Mouse (Mus musculus) macrophage (primary cell): ENCODE results near the gene Ano10. TPM values are rescaled to one million over a fixed set of nuclear protein-coding genes. Genes with fewer than 3 reads are reported as not detected.

ENCODE experiments used
- H3K27ac ChIP-seq: fragments of 350-480 bp; formaldehyde crosslinking; 2 replicates; pipeline ENCODE4 v1.9.0; 2021
- H3K36me3 ChIP-seq: fragments of 350-480 bp; formaldehyde crosslinking; 2 replicates; pipeline ENCODE4 v1.9.0; 2021; ENCODE audit errors: inconsistent target
- H3K4me3 ChIP-seq: fragments of 350-480 bp; formaldehyde crosslinking; 2 replicates; pipeline ENCODE4 v1.9.0; 2021; ENCODE audit errors: inconsistent target
- H3K79me2 ChIP-seq: fragments of 350-480 bp; formaldehyde crosslinking; 2 replicates; pipeline ENCODE4 v1.9.0; 2021; ENCODE audit errors: inconsistent target
- WGBS: methylation state at CpG from one replicate; pipeline ENCODE4 v1.1.7; 2026; ENCODE audit warnings: inconsistent platforms; ENCODE audit not compliant: missing documents; 5-methylcytosine and 5-hydroxymethylcytosine counted together
- polyA plus RNA-seq: library from polyadenylated mRNA; stranded (reverse); fragments of 250-400 nt; gene quantifications from 3 replicates; pipeline ENCODE4 v1.2.4, GENCODE M21; 2018; ENCODE audit warnings: inconsistent platforms

The Ano10 gene
- polyA plus RNA-seq, 1 experiment from 2014 or later, result 21.6 TPM

DNA sequence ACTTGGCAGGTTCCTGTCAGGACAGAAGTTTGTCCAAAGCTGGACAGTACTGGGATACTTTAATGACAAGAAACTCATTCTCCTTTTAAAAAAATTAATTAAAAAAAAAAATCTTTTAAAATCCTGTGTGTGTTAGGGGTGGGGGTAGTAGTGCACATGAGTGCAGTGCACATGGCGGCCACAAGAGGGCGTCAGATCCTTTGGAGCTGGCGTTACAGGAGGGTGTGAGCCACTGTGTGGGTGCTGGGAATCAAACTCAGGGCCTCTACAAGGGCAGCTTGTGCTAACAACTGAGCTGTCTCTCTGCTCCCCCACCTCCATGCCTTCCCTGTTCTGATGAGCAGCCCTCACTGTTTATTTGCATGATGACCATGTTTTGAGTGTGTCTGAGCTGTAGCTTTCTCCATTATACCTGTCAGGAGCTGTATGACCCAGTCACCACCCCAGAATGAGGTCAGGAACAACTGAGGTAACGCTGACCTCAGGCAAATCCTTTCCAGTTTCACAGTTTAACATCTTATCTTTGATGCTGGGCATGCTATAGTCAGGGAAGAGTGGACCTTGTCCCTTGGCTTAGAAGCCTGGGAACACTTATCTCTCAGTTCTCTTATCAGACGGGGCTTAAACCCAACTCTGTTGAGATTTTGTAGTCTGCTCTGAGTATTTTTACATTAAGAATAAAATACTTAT, 137.7 kb downstream of the Ano10 start:
- 90% methylated on average over 5 of the region's 5 CpGs for WGBS
- no peak overlapping the region for H3K4me3 ChIP-seq
- peaks cover 44% of the 10 kb centered on the region for H3K36me3 ChIP-seq
- no peak overlapping the region for H3K27ac ChIP-seq
- peaks cover 6% of the 10 kb centered on the region; the same call in 1 of the 2 replicates for H3K79me2 ChIP-seq

DNA sequence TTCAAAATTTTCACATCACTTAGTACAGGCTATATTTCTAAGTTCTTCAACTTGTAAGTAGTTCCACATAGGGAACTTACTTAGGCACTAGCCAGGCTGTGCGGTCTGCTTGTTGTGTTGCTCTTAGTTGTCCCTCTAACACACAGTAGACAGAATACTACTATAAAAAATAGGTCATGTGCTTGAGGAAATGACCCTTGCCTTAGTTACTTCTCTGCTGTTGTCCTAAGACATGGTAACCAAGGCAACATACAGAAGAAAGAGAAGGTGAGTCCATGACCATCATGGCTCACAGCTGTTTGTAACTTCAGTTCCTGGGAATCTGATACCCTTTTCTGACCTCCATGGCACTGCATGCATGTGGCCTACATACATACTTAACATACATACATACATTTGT, 139.0 kb downstream of the Ano10 start:
- 100% methylated on average over 1 of the region's 1 CpGs for WGBS
- no peak overlapping the region for H3K27ac ChIP-seq
- no peak overlapping the region for H3K4me3 ChIP-seq
- peaks cover 33% of the 10 kb centered on the region for H3K36me3 ChIP-seq
- H3K79me2 ChIP-seq, result peaks cover 6% of the 10 kb centered on the region; the same call in 1 of the 2 replicates

DNA sequence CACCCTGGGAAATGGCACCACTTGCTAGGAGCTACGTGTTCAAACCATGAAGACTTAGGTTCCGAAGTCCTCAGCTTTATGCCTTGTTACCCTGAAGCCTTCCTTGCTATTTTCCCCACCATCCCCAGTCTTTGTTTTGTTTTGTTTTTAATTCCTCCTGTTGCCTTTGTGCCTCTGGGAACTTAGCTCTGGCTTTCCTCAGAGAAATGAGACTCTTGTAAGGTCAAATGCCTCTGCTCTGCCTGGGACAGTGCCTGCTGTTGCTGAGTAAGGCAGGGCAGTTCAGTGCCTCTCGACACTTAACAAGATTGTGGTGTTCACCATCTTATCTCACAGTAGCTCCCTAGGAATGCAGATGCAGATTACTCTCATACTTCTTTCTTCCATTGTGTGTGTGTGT, 140.8 kb downstream of the Ano10 start:
- Histone ChIP-seq H3K36me3 (peaks cover 20% of the 10 kb centered on the region), H3K4me3 (no peak overlapping the region), H3K79me2 (peaks cover 12% of the 10 kb centered on the region; the same call in 1 of the 2 replicates), H3K27ac (no peak overlapping the region)
- 100% methylated on average over 3 of the region's 3 CpGs for WGBS

DNA sequence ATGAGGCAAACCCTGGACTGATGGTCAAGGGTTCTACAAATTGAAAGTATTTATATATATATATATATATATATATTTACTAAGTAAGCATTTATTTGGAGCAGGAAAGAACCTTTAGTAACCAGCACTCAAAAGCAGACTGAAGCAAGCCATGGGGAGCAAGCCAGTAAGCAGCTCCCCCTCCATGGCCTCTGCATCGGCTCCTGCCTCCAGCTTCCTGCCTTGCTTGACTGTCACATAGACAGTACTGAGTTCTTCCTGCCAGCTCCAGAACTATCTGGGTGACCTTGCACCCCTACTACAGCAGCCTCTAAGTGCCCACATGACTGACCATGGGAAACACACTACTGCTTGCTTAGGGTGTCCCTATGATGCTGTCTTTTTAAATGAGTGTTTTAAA, 141.7 kb downstream of the Ano10 start:
- Histone ChIP-seq H3K36me3 (peaks cover 11% of the 10 kb centered on the region), H3K27ac (no peak overlapping the region), H3K4me3 (no peak overlapping the region), H3K79me2 (peaks cover 18% of the 10 kb centered on the region; the same call in 1 of the 2 replicates)
- WGBS, result 100% methylated on average over 1 of the region's 1 CpGs

DNA sequence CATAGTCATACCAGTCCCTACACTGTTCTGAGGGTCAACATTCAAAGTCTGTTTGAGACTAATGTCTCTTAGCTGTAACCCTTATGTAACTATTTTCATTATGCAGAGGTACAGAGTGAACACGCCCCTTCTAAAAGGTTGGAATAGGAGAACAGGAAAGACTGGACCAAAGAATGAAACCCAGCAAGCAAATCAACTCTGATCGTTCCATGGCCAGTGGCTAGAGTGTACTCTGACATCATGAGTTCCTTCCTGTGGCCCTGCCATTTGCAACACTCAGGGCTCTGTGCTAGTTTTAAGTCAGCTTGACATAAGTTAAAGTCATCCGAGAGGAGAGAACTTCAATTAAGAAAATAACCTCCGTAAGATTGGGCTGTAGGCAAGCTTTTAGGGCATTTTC, 142.2 kb downstream of the Ano10 start:
- H3K79me2 ChIP-seq, result peaks cover 18% of the 10 kb centered on the region; the same call in 1 of the 2 replicates
- H3K36me3 ChIP-seq, result peaks cover 7% of the 10 kb centered on the region; the same call in 1 of the 2 replicates
- H3K4me3 ChIP-seq, result no peak overlapping the region
- WGBS, result 81% methylated on average over 4 of the region's 4 CpGs
- no peak overlapping the region for H3K27ac ChIP-seq

DNA sequence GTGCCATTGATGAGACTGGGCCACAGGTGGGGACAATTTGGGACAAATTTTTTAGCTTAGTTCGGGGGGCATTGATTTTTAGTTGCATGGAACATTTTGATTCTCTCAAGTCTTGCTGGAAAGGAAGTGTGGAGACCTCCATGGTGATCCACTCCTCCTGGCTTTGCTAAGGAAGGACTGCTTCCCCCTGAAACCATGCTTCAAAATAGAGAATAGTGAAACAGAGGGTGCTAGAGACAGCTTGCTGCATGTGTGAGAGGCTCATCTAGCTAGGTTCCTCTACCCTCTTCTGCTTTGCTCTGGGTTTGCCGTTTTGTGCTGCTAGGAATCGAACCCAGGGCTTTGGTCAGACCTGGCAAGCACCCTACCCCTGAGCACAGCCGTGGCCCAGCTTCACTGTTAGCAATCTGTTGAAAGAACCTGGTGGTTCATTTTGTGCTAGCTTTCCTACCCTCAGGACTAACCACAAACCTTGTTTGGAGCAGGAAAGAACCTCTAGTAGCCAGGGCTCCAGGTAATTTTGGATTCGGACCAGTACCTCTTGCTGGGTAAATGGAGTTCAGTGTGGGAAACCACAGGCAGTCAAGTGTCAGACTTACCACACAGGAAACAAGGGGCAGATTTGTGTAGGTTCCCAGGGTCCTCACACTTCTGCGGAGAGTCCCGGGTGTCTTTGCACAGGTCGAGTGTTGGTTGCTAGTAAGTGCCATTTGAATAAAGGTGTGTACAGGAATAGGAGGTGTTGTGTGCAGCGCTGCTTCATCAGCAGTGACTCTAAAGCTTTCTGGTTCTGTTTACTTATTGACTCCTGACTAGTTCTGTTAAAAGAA, 144.0 kb downstream of the Ano10 start:
- H3K36me3 ChIP-seq, result peaks cover 3% of the 10 kb centered on the region; the same call in 1 of the 2 replicates
- WGBS, result 41% methylated on average over 9 of the region's 9 CpGs
- H3K79me2 ChIP-seq, result peaks cover 18% of the 10 kb centered on the region; the same call in 1 of the 2 replicates
- no peak overlapping the region for H3K27ac ChIP-seq
- no peak overlapping the region for H3K4me3 ChIP-seq

DNA sequence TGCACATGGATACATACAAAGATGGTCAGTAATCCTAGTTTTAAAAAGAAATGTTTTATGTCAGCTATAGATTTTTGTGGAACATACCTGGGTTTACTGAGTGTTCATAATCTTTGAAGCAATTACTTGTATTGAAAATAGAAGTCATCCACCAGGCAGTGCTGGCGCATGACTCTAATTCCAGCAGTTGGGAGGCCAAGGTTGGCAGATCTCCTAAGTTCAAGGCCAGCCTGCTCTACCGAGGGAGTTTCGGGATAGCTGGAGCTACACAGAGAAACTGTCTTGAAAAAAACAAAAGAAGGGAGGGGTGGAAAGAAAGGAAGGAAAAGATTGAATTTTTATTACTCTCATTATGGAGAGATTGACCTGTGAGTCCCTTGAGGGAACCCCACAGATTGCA, 145.9 kb downstream of the Ano10 start:
- 97% methylated on average over 3 of the region's 3 CpGs for WGBS
- Histone ChIP-seq H3K36me3 (peaks cover 21% of the 10 kb centered on the region), H3K4me3 (no peak overlapping the region), H3K79me2 (peaks cover 23% of the 10 kb centered on the region; the same call in 1 of the 2 replicates), H3K27ac (no peak overlapping the region)

DNA sequence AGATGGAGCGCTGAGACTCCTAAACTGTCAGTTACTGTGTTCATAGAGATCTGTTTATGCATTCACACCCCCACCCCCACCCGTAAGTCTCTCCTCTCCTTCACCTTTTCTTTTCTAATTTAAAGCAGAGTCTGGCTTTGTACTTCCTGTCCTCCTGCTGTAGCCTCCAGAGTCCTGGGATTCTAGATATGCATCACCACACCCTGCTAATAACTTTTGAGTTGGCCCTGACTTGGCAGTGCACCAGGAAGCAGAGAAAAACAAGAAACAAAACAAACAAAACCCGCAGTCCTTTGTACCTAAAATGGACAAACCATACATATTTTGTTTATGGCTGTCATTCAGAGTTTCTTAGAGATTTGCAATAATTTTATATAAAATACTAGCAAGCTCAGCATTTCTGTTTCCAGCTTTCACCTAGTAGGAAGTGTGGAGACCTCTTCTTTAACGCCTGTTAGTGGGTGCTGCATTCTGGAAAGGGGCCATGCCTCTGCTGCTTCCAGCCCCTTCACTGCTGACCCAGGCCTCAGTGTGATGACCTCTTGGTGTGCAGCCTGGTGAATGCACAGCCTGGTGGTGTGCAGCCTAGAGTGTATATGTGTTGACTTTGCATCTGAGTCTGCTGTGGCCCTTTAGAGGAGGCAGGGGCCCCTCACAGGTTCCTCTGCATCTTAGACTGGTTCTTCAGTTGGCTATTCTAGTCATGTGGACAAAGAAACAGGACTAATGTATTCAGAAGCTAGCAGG, 147.9 kb downstream of the Ano10 start:
- Histone ChIP-seq H3K36me3 (peaks cover 26% of the 10 kb centered on the region), H3K79me2 (peaks cover 37% of the 10 kb centered on the region; the same call in 1 of the 2 replicates), H3K4me3 (no peak overlapping the region), H3K27ac (no peak overlapping the region)
- 90% methylated on average over 4 of the region's 4 CpGs for WGBS

DNA sequence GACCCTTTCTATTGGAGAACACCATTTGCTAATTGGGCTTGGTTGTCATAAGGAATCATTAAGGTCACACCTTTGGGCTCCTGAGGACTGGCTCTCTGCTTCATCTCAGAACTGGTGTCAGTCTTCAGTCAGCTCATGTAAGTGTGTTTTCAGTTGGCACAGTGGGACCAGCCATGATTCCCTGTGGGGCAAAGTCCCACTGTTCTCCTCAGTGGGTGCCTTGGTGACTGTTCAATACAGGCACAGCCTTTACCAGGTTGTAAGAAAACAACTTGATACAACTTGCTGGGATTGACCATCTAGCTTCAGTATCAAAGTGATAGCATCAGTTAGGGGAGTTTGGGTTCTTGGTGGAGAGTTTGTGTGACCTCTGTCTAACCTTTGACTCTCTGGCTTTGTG, 148.5 kb downstream of the Ano10 start:
- Histone ChIP-seq H3K79me2 (peaks cover 43% of the 10 kb centered on the region; the same call in 1 of the 2 replicates), H3K27ac (no peak overlapping the region), H3K36me3 (peaks cover 26% of the 10 kb centered on the region), H3K4me3 (no peak overlapping the region)

DNA sequence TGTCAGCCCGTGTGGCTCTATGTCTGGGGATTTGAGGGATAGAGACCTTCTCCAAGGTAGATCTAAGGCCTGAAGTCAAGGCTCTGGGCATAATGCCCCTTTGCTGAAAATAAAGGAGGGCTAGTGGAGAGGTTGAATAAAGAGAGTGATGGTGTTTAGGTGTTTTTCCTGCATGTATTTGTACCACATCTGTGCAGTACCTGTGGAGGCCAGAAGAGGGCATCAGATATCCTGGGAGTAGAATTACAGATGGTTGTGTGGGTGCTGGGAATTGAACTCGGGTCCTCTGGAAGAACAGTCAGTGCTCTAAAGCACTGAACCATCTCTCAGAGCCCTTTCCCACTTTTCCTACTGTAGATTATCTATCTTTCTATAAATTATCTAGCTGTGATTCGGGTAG, 149.4 kb downstream of the Ano10 start:
- WGBS, result 96% methylated on average over 3 of the region's 3 CpGs
- Histone ChIP-seq H3K79me2 (peaks cover 52% of the 10 kb centered on the region; the same call in 1 of the 2 replicates), H3K4me3 (no peak overlapping the region), H3K36me3 (peaks cover 26% of the 10 kb centered on the region), H3K27ac (no peak overlapping the region)

DNA sequence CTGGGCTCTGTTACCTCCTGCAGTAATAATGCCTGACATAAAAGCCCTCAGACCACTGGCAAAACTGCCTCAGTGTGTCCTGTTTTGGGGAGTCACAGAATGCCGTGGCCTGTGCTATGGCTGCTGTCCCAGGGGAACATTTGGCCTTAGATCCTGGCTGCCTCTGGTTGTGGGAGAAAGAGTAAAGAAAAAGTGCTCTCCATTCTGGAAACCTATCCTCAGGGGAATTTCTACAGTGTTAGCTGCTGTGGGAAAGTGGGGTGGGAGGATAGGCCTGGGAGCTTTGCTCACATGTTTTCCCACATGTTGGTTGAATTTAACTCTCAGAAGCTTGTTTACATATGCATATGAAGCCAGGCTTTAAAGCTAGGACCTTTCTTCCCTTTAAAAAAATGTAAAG, 151.0 kb downstream of the Ano10 start:
- H3K27ac ChIP-seq, result no peak overlapping the region
- H3K79me2 ChIP-seq, result peaks cover 45% of the 10 kb centered on the region; the same call in 1 of the 2 replicates
- H3K4me3 ChIP-seq, result no peak overlapping the region
- H3K36me3 ChIP-seq, result peaks cover 26% of the 10 kb centered on the region
- WGBS, result 100% methylated on average over 1 of the region's 1 CpGs

DNA sequence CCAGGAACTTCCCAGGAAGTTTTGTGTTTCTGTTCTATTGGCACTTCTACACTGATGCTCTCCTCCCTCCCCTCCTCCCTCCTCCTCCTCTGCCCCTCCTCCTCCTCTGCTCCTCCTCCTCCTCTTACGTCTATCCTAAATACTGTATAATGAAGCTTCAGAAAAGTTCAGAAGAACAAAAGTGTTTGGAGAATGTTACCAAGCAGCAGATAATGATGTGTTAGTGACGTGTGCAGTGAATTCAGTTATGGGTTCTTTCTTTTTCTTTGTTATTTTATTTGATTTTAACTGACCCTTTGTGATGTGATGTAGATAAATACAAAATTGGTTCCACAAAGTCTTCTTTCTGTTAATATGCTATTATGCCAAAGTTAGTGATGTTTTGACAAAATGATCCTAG, 155.0 kb downstream of the Ano10 start:
- Histone ChIP-seq H3K27ac (no peak overlapping the region), H3K79me2 (peaks cover 50% of the 10 kb centered on the region; the same call in 1 of the 2 replicates), H3K4me3 (no peak overlapping the region), H3K36me3 (peaks cover 20% of the 10 kb centered on the region)
- WGBS, result 93% methylated on average over 2 of the region's 2 CpGs

DNA sequence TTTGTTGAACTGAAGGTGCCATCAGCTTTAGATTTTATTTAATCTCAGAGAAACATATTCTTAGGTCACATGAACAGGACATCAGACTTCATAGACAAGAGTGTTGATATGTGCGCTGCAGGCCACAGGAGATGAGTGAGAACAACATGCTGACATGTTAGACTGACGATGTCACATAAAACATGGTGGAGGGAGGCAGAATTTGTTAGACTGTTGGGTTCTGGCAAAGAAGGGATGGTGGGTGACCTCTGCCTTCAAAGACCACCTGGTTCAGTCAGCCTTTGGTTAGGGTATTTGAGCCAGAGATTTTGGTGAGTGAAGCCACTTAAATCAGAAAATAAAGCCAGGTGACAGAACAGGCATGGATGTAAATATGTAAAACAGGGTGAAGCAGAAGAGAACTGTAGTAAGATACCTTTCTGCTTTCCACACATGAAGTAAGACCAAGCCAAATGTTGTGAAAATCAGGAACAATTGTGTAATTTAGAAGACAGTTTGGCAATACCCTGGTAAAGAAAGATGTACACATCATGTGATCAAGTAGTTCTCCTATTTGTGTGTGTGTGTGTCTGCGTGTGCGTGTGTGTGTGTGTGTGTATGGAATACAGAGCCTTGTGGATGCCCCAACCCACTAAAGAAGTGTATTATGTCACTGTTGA, 155.7 kb downstream of the Ano10 start:
- H3K36me3 ChIP-seq, result peaks cover 13% of the 10 kb centered on the region; the same call in 1 of the 2 replicates

DNA sequence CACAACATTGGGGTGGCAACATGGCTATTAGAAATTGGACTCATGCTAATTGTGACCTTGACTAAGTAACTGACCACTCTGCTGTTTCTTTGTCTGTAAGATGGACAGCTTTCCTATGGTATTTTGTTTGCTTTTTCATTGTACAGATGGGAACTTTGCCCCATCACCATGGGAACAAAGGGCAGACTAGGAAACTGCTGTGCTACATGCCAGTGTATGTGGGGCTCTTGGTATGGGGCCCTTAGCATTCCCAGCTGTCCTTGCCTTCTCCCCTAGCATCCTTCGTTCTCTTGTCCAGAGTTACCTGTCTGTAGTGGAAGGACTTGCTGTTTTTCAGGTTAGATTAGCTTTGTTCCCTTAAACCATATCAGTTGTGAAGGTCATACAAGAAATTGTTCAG, 156.3 kb downstream of the Ano10 start:
- WGBS, result 100% methylated on average over 1 of the region's 1 CpGs
- H3K4me3 ChIP-seq, result no peak overlapping the region
- H3K27ac ChIP-seq, result no peak overlapping the region
- H3K79me2 ChIP-seq, result peaks cover 42% of the 10 kb centered on the region; the same call in 1 of the 2 replicates
- peaks cover 8% of the 10 kb centered on the region; the same call in 1 of the 2 replicates for H3K36me3 ChIP-seq

More for the DNA sequence above, 155.7 kb downstream of the Ano10 start:
- H3K27ac ChIP-seq, result no peak overlapping the region
- 53% methylated on average over 4 of the region's 4 CpGs for whole genome bisulfite sequencing
- H3K4me3 ChIP-seq, result no peak overlapping the region
- peaks cover 47% of the 10 kb centered on the region; the same call in 1 of the 2 replicates for H3K79me2 ChIP-seq
